Mouse (Mus musculus) left cerebral cortex, adult 18-20 months (tissue): ENCODE data around the gene Fgf7. TPM values are rescaled to one million over a fixed set of nuclear protein-coding genes. Genes with fewer than 3 reads are reported as not detected.

Source experiments
- DNase-seq, 2 experiments: peaks; one replicate each; pipeline ENCODE4 v3.0.0; 2021 to 2022; ENCODE audit warnings: low spot score in 2 of 2, mixed read lengths in 1 of 2
- long read RNA-seq, 2 experiments: library from polyadenylated mRNA; stranded (forward); transcript quantifications; one replicate each; pipeline ENCODE4 v2.0.0; 2021
- total RNA-seq, 2 experiments: library from RNA; stranded (reverse); gene quantifications; 2 replicates each; pipeline ENCODE4 v1.2.3; 2021

Gene Fgf7
- under 1 TPM; 0.60 to 0.70 TPM for total RNA-seq
- long read RNA-seq, experiment 1 = 0 reads
- long read RNA-seq, experiment 2 = 0 reads

DNA sequence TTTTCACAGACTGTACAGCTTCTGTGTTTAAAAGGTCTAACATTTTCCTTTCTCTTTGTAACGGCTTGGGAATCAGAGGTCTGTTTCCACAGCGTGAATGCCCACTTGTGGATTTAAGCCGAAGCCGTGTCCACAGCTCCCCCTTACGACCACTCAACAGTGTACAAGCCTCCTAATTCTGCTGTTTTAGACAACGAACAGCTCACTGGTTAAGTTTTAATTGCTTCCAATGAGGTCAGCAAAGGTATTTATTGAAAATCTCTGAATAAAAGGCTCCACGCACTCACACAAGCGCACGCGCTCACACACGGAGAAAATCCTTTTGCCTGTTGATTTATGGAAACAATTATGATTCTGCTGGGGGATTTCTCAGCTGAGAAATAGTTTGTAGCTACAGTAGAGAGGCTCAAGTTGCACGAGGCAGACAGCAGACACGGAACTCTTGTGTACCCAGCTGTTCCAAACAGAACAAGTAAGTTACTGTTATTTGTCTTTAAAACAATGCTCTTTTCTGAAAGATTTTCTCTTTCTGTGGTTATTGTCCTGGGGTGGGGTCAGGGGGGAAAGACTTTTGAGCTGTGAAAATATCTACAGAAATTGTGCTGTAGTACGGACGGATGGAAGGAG is at the start of gene Fgf7:
Gene Fgf7, plus strand, starts transcription at position 280 of the 627 bp plus-strand sequence.
- DNase-seq = peak; percentile 7 to 12

DNA sequence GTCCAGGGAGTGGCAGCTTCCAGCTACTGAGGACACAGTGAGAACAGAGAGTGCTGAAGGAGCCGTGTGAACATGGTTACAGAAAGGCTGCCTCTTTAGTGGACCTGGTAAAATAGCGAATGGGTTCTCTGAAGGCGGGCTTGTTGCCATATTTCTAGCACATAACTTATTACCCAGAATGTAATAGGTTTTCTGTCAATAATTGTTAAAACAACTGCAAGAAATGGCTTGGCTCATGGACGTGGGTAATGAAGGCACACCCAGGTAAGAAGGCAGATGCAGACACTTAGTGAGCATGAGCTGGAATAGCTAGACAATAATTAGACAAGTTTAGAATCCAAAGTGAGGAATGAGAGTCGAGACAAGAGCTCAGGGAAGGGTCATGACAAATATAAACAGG is 32.2 kb upstream of the Fgf7 start:
- no peak for DNase-seq

DNA sequence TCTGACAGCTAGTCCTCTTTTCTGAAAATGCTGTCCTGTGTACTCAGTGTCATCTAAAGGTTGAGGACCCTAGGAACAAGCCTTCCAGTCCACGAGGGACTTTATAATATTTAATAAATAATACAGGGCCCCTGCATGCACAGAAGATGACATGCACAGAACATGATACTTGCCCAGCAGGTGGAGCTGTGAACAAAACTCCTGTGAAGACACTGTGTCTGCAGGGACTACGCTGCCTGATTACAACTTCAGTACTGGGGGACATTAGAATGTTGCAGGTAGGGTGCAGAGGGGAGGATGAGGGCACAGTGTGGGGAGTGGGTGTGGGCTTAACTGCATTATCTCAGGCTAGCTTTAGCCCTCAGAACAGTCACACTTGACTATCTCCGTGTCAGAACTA is 28.4 kb upstream of the Fgf7 start:
- DNase-seq = peak; percentile 67 to 78

DNA sequence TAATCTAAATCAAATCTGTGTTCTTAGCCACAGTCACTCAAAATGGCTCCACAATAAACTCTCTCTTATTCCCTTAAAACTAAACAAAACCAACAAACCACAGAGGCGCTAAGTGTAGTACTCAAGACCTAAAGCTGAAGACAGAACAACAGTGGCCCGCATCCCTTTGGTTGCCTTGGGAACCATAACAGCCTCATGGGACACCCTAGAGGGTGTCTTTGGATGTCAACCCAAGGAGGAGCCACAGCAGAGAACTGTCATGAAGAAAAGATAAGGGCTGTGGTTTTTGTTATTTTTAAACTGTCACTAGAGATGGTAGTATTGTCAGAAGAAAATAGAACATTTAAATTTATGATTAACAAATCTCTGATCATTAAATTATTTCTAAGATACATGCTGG is 27.7 kb upstream of the Fgf7 start:
- DNase-seq = no peak

DNA sequence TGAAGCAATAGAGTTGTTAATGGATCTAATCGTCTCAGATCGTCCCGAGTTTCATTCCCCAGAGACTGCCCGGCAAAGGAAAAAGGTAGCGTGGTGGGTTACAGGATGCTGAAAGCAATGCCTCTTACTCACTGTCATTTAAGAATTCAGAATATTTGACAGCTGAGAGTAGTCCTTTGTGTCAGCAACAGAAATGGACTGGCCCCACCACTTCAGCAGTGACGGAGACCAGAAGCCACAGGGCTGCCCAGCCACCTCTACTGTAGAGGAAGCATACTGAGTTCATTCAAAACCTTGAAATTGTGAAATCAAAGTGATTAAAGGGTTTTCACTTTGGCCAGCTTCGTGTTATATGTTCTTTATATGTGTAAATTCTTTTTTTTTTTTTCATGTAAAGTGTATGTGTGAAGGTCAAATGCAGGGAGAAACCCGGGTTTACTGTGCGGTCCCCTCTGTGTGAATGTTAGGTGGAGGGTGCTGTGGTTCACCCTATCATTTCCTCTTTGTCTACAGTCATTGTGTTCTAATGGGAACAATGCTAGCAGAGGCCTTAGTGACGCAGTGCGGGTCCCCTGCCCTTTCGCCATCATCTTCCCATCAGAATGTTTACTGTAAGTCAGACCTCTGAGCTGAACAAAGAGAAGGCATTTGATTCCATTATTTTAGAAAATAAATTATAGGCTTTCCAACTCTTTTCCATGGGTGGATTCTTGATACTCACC is 19.3 kb upstream of the Fgf7 start:
- no peak for DNase-seq

DNA sequence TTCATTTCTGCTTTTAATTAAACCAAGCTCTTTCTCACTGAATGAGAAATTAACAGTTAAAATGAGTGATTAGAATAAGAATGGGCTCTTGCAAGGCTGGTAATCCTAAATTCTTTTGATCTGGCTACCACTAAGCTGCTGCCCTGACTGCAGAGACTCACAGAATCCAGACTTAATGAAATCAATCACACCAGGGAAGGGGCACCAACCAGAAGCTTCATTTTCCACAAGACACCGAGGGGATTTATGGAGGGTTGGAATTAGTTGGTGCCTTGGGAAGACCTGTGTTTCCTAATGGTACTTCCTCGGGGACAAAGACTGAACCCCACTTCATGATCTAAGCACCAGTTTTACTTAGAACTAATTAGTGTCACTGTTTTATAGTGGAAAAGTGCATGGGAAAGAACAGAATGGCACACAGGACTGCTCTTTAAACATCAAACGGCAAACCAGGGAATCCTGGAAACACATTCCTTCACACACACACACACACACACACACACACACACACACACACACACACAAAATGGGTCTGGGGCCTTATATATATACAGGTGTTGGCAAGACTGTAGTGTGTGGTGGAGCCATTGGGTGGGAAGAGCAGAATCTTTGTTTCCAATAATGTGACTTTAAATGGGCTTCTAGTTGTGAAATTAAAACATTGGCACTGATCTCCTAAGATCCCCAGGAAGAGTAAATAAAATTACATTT is 18.5 kb upstream of the Fgf7 start:
- DNase-seq = no peak

DNA sequence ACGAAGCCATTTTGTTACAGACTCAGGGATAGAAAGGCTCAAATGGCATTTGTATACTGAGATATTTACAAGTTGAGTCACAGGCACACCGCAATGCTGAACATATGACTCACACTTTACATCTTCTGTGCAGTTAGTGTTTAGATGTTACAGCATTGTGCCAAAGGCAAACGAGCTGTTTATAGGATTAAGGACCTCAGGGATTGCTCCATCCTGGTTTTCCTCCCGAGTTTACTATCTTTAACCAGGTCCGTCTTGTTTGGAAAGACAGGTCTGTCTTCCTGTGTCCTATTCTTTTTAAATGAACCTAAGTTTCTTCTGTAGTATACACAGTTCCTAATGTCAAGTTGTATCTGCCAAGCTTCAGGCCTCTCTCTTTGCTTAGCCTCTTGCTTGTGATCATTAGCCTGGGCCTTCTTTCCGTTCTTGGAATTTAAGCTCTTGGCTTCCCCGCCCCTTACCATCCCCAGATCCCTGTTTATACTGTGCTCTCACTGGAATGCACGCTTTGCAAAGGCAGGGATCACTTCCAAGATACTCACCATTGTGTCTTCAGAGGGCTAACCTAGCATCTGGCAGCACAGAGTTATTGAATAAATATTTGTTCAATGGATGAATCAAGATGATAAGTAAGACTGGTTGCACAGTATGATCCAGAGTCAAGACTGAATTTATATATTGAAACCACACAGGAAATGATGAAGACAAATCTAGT is 3.1 kb upstream of the Fgf7 start:
- no peak for DNase-seq

DNA sequence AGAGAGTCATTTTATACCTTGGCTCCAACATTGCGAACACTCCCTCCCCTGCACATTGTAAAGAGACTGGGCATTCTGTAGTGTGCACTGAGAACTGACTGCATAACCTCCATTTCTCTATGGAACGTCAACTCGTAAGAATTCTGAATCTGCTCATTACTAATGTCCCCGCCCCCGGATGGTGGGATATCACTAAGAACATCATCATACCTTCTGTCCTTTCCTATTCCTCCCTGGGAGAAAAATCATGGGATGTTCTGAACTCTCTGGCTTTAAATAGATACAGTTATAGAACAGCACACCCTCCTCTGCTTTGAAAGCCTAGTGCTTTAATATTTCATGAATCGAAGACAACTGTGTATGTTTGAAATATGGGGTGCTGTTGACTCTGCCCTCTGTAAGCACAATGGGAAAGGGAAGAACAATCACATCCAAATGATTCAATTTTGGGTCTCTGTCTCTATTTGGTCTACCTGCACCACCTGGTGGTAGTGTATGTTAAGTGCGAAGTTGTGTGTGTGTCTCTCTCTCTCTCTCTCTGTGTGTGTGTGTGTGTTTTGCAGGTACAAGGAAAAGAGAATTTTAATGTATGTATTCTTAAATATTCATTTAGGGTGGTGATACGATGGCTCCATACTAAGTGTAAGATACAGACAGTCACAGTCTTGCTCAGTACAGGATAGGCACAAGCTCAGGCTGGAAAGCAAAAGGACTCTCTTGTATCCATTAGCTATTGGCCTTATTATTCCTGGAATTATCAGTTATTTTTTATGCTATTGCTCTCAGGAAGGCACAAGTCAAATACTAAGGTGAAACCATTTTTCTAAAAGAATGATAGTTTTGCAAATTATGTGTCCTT is 1.1 kb upstream of the Fgf7 start:
- DNase-seq = peak in 1 of 2 experiments; percentile 3

DNA sequence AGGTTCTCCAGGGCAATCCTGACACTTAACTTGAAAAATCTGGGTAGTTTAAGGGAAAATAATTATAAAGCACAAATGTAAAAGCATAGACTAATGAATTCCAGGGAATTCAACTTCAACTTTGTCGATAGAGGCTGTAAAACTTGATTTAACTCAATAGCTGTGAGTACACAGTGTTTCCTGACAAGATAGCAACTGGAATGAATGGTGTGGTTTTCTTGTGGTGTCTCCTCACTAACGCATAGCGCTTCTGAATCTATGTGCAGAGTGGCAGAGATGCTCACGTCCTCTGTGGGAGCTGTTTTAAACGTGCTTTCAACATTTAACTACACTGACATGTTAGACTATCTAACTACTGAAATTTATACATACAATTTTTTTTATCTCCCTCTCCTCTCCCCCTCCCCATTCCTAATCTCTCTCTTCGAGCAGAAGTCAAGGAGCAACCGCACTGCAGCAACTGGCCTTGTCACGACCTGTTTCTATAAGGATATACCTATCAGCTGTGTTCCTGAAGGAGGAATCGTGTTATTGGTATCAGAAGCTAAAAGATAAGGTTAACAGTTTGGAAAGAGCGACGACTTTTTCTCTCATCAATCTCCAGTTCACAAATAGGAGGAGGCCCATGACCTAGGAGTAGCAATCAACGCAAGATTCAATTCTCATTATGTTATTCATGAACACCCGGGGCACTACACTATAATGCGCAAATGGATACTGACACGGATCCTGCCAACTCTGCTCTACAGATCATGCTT is 734 bp downstream of the Fgf7 start:
- no peak for DNase-seq

DNA sequence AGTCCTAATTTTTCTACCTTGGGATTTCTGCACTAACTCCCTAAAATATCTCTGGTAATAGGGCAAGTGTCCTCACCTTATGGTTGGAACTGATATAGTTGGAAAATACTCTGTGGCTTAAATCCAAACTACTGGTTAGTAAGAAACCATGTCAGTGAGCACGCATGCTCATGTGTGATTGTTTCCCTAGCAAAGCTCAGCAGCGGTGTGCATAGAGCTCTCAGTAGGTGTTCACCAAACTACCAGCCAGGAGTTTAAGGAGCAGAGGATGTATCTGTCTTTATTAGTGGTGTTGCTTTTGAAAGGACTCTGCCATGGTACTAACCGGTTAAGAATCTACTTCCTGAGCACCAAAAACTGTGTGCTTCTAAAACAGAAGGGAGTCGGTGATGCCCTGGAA is 1.7 kb downstream of the Fgf7 start:
- no peak for DNase-seq

DNA sequence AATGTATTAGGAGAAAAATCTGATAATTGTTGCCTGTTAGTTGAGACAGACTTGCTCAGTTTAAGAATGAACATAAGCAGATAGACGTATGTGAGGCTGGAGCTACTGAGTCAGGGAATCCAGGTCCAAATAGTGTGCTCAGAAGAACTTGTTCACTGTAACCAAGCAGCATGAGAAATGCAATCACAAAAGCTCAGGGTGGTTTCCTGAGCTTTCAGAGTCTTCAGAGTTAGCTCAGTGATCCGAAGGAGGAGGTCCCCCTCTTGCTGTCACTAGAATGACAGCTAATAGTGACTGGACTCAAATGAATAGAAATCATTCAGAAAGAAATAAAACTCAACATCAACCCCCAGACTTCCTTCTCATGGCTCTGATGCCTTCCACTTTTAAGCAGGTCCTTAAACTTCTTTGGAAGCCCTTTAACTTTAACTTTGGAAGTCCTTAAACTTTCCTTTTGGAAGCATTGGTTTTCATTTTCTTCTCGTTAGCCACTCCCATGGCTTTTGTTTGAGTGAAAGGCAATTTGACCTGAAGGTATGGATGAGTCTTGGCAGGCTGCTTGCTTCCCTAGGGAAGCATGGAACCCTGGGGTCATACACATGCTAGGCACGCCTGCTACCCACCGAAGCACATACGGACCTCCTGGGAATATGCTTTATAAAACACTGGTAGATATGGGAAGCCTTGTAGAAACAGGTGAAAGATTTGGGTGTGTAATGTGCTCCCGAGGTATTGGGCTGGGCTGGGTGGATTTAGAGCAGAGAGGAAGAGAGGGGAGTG is 4.0 kb downstream of the Fgf7 start:
- DNase-seq = no peak

DNA sequence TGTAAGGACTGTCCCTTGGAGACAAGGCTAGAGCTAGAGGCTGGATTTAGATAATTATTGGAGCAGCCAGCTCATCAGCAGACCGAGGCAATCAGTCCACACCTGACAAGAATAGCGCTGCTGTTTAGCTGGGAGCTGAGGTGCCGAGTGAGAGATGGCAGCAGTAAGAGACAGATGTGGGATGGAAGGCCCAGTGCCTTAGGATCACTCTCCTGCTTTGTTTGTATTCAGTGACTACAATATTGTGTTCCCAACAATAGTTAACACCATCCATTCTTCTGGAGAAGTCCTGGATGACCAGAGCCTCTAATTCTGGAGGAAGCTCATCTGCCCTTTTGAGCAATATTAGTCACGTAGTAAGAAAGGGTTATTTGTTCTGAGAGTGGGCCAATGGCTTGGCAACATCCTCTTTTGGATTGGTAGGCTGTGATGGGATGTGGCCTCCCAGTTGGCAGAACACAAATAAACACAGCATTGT is 5.0 kb downstream of the Fgf7 start:
- no peak for DNase-seq

DNA sequence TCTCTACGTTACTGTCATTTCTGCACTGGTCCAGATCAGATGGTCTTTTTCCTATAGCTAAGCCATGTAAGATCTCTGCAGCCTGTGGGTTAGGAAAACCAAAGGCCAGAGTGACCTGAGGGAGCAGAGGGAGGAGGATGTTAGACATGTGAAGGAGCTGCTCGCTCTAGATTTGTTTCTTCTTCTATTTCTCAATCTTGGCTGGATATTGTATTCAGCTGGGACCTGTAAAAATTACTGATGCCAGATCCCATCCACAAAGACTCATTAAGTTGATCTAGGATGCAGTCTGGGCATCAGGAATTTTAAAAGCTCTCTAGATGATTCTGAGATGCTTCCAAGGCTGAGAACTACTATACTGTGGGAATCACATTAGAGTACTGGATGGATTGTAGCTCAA is 6.2 kb downstream of the Fgf7 start:
- DNase-seq = no peak

DNA sequence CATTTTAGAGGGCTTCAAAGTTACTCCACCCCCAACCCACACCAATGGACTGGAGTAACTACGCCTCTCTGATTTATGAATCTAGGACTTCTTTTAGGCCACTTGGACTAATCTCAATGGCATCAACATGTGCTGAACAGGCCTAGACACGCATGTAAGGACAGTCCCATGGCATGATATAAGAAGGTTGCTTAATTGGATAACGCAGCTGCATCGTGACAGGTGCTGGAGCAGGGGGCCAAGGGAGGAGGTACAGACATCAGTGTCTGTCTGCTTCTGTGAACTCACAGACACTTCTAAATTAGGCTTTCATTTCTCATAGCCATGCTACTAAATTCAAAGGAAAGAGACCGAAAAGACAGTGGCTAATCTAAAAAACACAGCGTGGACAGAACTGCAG is 6.8 kb downstream of the Fgf7 start:
- DNase-seq = no peak

DNA sequence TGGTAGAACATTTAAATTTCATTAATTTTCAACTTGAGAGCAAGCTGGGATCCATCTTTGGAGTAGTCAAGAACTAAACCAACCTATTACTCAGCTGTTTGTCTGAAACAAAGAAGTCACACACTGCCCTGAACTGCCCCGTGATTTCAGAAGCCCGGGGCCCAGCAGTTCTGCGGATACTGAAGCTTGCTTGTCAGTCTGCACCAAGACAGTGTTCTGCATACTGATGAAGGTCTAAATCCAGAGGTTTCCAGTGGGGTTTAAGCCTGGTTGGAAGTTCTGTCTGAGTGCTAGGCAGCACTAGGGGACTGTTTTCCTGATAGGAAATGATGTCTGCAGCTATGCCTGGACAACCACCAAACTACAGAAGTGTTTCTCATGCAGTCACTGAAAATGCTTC is 8.2 kb downstream of the Fgf7 start:
- DNase-seq = no peak

DNA sequence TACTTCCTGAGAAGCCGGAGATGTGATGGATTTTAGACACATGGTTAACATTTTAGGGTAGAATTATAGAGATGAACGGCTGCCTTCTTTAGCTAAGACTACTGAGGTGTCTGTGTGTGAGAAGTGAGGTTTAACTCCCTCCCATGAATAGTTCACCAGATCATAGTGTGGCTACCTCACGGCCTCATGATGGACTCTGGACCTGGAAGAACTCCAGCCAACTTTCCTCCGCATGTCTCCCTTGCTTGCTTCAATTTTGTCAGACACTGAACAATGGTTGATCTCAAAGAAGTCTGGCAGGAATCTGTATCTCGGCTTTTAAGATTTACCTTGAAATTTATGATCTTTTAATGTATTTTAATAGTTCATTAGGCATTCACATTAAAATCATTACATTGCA is 11.2 kb downstream of the Fgf7 start:
- DNase-seq = no peak

DNA sequence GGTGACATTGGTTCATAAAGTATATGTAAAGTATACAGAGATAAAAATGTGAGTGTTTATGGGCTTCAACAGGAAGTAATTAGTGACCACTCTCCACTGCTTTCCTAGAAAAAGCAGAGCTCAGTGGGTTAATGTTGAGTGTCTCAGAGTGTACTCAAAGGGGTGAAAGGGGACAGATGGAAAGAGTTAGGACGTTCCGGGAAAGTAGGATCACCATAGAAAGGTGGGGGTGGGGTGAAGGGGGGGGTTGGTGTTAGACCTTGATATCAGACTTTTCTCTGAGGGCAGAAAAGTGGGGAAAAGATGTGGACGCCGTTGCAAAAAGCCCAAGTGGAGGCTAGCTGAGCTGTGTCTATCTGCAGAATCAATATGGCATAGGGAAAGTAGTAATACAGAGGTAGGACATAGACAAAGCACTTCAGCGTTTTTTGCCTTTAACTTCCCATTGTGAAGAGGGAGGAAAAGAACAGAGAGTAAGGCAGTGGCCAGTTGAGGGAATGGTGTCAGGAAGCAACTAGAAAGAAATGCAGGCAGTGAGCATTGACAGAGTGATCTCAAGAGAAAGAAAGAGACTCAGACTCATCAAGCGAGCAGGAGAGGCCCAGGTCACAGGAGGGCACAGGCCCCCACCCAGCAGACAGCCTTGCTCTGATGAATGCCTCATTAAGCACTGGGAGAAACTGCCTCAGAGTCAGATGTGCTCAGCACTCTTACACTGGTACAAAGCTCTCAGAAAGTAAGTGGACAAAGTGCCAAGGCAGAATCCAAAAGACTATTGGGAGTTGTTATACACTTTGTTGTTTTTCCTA is 18.5 kb downstream of the Fgf7 start:
- no peak for DNase-seq

DNA sequence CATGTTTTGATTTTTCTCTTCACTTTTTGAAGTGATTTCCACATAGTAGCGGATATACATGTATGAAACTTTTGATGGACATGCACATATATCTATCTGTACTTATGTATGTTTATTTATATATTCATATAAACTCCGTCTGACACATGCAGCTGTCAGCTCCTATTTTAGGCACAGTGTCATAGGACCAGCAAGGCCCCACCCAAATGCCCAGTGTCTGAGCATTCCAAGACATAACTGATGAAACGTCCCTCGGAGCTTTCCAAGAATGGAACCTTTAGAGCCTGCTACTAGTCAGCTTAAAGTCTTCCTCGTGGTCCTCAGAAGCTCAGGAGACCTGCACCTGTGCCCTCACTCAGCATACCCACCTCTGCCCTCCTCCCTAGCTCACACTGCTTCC is 19.2 kb downstream of the Fgf7 start:
- DNase-seq = no peak
